ENCODE assay signal across 1 mouse cellular context in the genomic region with DNA sequence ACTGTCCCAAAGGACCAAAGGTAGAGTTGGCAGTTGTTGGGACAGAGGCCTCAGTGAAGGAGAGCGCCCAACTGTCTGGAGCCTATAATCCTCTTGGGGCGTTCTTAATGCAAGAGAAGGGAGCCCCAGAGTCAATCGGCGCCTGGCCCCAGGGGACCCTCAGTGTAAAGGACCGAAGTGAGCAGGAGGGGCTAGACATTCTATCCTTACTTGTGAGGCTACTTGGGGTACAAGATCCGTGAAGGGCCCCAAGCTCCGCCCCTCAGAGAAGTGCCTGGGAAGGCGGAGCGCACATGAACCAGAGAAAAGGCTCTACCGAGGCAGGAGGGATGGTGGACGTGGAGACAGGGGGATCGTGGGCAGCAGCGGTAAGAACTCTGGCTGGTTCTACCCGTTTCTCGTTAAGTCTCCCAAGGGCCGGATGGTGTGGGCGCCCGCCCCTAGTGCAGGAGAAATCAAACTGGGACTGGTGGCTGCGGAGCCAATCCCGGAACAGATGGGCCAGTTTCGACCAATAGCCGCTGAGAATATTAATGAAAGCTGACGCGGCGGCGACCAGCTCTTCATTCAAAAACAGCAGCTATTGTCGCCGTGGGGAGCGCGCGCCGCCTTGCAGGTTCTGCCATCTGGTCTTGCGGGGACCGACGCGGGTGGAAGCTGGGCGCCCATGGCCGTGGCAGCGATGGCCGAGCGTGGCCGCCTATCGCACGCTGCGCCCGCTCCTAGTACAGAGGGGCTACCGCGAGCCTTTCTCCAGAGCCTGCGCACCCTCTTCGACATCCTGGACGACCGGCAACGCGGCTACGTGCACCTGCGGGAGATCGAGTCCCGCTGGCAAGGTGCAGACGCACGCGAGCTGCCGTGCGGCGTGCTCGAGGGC.
TF ChIP-seq lines count a peak whose summit lies in the region.

TSS of gene Sapcd2 (plus strand) at position 558 of the 880 bp plus-strand sequence.

TF ChIP-seq in MEL, 35 proteins besides CTCF, POLR2A, EP300 and RAD21 (continued from another document):
- peak; percentile 72 for TF ChIP-seq MYC (IDR thresholded peaks at IDR 0.05; ENCODE audit: low read depth, low read length)
